ENCODE assay signal across 26 mouse cellular contexts in the genomic region with DNA sequence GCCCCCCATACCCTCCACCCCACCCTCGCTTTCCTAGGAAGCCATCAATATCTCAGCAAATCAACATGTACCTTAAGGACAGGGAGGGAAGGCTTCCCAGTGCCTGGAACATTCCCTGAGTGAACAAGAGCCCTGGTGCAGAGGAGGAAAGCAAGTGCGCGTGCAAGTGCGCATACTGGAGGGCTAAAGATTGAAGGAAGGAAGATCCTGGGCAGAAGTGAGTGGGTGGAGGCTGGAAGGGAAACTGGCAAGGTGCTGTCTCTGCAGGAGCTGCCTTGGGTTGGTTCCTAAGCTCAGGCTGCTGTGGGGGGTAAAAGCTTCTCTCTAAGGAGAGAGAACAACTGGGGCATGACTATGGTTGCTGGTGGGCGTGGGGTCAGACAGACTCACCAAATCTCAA. TPM values are rescaled to one million over a fixed set of nuclear protein-coding genes. Genes with fewer than 3 reads are reported as not detected.
"Had no signal": no experiment of that assay in that cellular context is flagged by ENCODE, and none has a peak within 500 bp of the region (broad histone marks: within the 10 kb centered on the region; RNA-seq: fewer than 3 reads in every experiment).

No protein-coding gene starts in this region.

- H3K27me3 ChIP-seq: limb, embryonic 13.5 days; liver, embryonic 15.5 days; lung, embryonic 15.5 days; midbrain, embryonic 13.5 days; neural tube, embryonic 13.5 days had no signal

- H3K4me3 ChIP-seq: left cerebral cortex, adult 2 months; limb, embryonic 13.5 days; liver, embryonic 12.5 days; liver, embryonic 15.5 days; lung, embryonic 15.5 days; megakaryocyte, embryonic 14.5 days; midbrain, embryonic 10.5 days; midbrain, embryonic 13.5 days; myocyte; neural tube, embryonic 13.5 days; stomach, embryonic 15.5 days had no signal

- H3K9me3 ChIP-seq: liver, embryonic 12.5 days; liver, embryonic 15.5 days; lung, embryonic 15.5 days; megakaryocyte, embryonic 14.5 days; midbrain, embryonic 13.5 days; stomach, embryonic 15.5 days had no signal

- H3K36me3 ChIP-seq: limb, embryonic 13.5 days; liver, embryonic 12.5 days; liver, embryonic 15.5 days; lung, embryonic 15.5 days; midbrain, embryonic 10.5 days; midbrain, embryonic 13.5 days; neural tube, embryonic 13.5 days; stomach, embryonic 15.5 days had no signal

- H3K4me1 ChIP-seq: megakaryocyte, embryonic 14.5 days had no signal

- DNase-seq: kidney, adult 18-20 months; kidney, adult 9 months; kidney, postnatal 14 days; kidney, postnatal 4 days; liver; lung, adult 18-20 months; lung, postnatal 10 days; lung, postnatal 36 days; retina, postnatal 1 day; spleen, adult 18-20 months; thymus, adult 2 months; thymus, postnatal 14 days; thymus, postnatal 4 days had no signal

- H3K27ac ChIP-seq: left cerebral cortex, adult 2 months; limb, embryonic 13.5 days; liver, embryonic 12.5 days; liver, embryonic 15.5 days; lung, embryonic 15.5 days; midbrain, embryonic 10.5 days; midbrain, embryonic 13.5 days; neural tube, embryonic 13.5 days; stomach, embryonic 15.5 days had no signal

RNA-seq across cellular contexts. Expression of a gene that starts 32.4 kb away (rescaled TPM):
- total RNA-seq: monocyte, adult 5-6 weeks; neutrophil, adult 5-6 weeks had no signal
